Mouse (Mus musculus): ENCODE results near the gene Cst13.
A peak's percentile ranks its signal among the peaks of the same experiment; 100 is the strongest.
"Not testable (repeated sequence)": the region's sequence is repeated elsewhere in the genome, so short reads cannot be mapped to it uniquely, and the experiment has no call there.

Cst13 gene

GRCm38 (mm10) chr2:148819909-148820308, at the start of gene Cst13:
Gene Cst13, plus strand, starts transcription at chr2:148820081.
- no peak for DNase-seq (ENCODE audit: extremely low spot score)

GRCm38 (mm10) chr2:148771397-148771796, 48.5 kb upstream of the Cst13 start, which contains the start of gene Cst11:
Gene Cst11, minus strand, starts transcription at chr2:148771497.
- DNase-seq (ENCODE audit: extremely low spot score), result not testable (repeated sequence)

GRCm38 (mm10) chr2:148781709-148782108, 38.2 kb upstream of the Cst13 start, which contains the start of gene 8030411F24Rik:
Gene 8030411F24Rik, plus strand, starts transcription at chr2:148782009.
- DNase-seq (ENCODE audit: extremely low spot score), result no peak

DNA sequence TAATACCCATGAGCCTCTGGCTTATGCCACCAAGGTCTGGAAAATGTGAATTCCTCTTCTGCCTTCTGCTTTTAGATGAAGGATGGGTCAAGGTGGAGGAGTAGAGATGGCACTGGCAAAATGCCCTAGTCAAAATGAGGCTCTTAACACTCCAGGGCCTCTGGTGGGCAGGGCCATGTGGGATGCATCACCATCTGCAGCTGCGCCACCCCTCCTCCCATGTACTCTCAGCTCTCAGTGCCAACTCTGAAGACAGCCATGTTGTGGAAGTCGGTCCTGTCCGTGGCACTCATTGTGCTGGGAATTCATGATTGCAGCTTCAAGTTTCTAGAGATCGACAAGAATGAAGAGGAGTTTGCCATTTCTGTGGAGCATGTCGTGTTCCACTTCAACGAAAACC, 30.7 kb upstream of the Cst13 start, which contains the start of gene Cst12:
TSS of gene Cst12 (plus strand) at position 220 of the 400 bp plus-strand sequence.
- DNase-seq (ENCODE audit: extremely low spot score), result no peak

- no peak for DNase-seq (ENCODE audit: extremely low spot score)
These were observed 21.4 kb upstream of the Cst13 start, which contains the start of gene Cst8 for GRCm38 (mm10) chr2:148798485-148798884. Gene Cst8, plus strand, starts transcription at chr2:148798785.

DNA sequence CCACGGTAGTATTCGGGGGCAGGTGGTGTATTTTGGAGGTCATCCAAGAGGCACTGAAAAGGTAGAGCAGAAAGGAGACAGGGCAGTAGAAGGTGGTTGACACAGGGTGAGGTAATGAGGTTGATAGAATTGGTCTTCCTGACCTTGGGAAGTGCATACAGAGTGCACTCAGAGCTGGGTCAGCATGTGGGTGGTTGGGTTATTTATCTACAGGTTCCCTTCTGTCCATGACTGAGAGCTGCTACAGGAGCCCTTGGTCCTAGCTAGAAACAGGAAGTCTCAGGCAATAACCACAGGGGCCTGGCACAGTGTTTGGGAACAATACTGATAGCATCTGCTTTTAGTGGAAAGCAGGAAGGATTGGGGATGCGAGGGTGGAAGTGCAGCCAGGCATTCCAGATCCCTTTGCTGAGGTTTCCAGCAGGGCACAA, 18.4 kb upstream of the Cst13 start:
- no peak for DNase-seq (ENCODE audit: extremely low spot score)

- no peak for DNase-seq (ENCODE audit: extremely low spot score)
These were observed 13.2 kb upstream of the Cst13 start for GRCm38 (mm10) chr2:148806696-148807095.

GRCm38 (mm10) chr2:148825986-148826385, 6.1 kb downstream of the Cst13 start:
- no peak for DNase-seq (ENCODE audit: extremely low spot score)

DNA sequence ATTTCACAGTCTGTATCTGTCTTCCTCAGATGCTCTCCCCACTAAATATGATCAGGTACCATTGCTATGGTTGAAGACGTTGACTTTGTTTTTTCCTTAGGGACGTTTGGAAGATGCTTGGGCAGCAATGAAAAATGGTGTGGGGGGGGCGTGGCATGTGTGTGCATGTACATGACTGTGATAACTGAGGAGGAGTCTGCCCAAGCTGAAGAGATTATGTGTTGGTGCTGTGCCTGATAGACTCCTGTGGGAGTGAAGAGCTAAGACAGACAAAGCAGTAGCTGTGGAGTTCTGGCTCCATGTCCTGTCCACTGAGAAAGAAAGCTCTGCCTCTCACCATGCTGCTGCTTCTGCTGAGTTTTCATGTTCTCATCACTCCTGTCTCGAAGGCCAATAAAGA, 15.0 kb downstream of the Cst13 start, which contains the start of gene Cst9:
TSS of gene Cst9 (plus strand) at position 236 of the 400 bp plus-strand sequence.
- no peak for DNase-seq (ENCODE audit: extremely low spot score)

GRCm38 (mm10) chr2:148838075-148838777, 18.3 kb downstream of the Cst13 start:
- no peak for DNase-seq (ENCODE audit: extremely low spot score)

GRCm38 (mm10) chr2:148839224-148839623, 19.3 kb downstream of the Cst13 start:
- DNase-seq (ENCODE audit: extremely low spot score), result no peak

DNA sequence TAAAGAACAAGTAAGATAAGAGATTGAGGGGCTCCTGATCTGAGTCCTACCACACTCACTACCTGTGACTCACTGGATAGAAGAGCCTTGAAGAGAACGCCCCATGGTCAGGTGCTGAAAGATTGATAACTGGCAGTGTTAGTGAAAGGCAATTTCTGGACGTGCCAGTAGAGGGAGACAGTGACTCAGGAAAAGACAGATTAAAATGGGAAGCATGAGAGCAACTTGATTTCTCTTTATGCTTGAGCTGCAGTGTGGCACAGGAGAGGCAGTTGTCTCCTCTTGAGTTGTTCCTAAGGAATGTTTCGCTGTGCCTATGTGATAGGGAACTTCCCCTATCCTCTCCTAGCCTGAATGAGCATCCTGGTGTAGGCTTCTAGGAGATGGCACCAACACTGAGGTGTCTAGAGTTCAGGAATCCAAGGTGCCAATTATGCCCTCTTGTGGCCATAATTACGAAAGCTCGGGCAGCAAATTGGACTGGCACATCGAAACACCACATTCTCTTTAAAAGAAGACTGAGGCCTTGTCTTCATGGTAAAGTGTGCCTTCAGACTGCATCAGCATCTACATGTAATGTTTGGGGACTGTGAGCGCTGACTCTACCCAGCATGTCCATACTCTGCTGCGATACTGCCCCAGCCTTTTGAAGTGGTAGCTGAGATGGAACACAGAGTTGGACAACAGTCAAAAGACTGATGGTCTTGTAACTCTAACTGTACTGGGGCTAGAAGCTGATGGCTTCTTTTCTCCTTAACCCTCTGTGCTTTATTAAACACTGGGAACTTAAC, 31.4 kb downstream of the Cst13 start:
- DNase-seq (ENCODE audit: extremely low spot score), result peak; percentile 65

DNA sequence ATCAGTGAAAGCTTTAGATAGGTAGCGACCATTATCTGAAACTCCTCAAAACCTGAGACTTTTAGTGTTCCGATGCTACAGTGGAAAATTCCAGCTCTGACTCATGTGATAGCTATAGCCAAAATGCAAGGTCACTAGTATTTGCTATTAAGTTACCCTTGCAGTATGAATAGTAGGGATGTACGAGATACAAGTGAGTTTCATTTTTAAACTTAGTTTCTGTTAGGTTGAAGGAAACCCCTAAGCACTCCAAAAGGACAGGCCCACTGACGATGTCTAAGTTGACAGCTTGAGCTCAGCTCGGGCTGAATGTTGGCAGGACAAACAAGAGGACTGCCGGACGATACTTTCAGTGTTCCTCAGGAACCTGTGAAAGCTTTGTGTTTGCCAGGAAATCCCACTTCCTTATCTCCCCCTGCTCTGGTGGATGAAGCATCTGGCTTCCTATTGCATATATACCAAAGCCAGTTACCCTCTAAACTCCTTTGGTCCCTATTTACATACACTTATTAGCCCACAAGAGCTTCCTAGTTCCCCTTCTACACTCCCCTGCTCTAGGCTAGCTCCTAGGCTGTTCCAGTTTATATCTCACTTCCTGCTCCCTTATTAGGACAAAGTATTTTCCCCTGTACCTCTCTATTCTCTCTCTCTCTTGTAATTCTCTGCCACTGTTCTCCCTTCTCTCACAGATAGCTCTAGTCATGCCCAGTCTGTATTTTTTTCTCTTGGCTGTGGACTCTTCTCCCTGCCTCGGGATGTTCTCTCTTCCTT, 36.9 kb downstream of the Cst13 start:
- no peak for DNase-seq (ENCODE audit: extremely low spot score)

DNA sequence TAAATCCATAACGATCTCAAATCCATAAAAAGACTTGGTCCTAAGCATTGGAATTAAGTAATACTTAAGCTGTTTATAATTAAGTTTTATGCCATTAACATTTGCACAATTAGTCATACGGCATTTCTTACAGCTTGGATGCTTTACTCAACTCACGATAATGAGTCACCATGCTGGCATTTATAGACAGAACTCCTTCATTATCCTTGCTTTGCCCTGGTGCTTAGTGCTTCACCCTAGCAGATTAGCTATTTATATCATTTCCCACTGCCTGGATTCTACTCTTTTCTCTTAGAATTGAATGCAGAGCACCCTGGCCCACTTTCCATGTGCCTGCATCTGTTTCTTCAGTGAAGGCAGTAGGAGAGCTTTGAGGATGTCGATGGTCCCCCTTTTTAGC, 37.6 kb downstream of the Cst13 start:
- DNase-seq (ENCODE audit: extremely low spot score), result no peak

- DNase-seq (ENCODE audit: extremely low spot score), result no peak
These were observed 41.1 kb downstream of the Cst13 start for GRCm38 (mm10) chr2:148860993-148861392.

- no peak for DNase-seq (ENCODE audit: extremely low spot score)
These were observed 41.8 kb downstream of the Cst13 start for GRCm38 (mm10) chr2:148861693-148862092.

- no peak for DNase-seq (ENCODE audit: extremely low spot score)
These were observed 45.1 kb downstream of the Cst13 start, which contains the start of gene 9230104L09Rik for GRCm38 (mm10) chr2:148864966-148865365. Gene 9230104L09Rik, minus strand, starts transcription at chr2:148865038.

DNA sequence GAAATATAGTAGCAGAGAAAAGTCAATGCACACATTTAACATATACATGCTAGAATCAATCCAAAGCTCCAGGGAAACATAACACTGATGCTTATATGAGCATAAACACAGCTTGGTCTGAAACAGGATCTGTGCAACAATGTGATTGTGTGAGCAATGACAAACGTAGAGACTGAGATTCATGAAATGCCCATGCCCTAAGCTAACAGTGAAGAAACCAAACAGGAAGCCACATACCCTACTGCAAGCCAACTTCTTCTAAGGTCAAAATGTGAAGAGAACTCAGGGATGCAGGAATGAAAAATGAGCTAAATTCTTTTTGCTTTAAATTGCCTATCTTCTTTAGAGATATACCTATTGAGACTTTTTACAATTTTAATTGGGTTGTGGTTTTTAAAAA, 49.1 kb downstream of the Cst13 start:
- no peak for DNase-seq (ENCODE audit: extremely low spot score)

DNA sequence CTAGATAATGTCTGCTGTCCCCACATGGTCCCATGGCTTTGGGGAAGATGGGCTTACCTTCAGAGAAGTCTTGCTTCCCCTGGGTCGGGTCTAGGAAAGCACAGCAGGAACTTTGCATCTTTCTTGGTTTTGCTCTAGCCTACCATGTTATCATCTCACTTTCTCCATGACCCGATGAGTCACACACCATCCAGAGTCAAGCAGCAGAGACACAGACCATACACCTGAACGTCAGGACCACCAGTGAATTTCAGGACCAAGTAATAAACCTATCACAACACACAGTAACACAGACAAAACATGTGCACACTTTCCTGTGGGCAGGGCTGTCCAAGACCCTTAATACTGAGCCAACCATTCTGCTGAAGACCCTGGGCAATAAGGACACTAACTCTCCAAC, 50.6 kb downstream of the Cst13 start:
- no peak for DNase-seq (ENCODE audit: extremely low spot score)

GRCm38 (mm10) chr2:148872860-148873259, 53.0 kb downstream of the Cst13 start:
- no peak for DNase-seq (ENCODE audit: extremely low spot score)

DNA sequence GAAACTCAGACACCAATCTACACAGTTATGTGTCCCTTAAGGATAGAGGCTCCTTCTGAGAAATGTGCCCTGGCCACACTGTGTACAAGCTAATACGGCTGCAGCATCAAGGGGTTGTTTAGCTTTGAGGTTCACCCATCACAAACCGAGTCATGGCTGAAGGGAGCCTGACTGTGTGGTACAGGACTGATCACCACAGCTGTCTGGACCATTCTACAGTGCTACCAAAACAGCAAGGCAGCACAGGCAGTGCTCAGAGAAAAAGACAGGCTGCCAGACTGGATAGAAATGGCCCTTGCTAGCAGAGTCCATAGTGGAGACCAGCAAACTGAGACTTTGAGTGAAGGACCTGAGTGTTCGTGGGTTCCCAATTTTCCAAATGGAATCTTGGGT, 54.3 kb downstream of the Cst13 start:
- no peak for DNase-seq (ENCODE audit: extremely low spot score)

Measured in embryo, embryonic 9.5 days (tissue).